Mouse (Mus musculus): ENCODE measurements around the gene Exoc3l4. TPM values are rescaled to one million over a fixed set of nuclear protein-coding genes. Genes with fewer than 3 reads are reported as not detected.

The Exoc3l4 gene
- polyA plus RNA-seq, 1 experiment from 2014 or later = 20.4 TPM

- Histone ChIP-seq H3K4me2 (ENCODE audit: low read depth, low read length) (peak overlapping the region; percentile 28), H3K9me3 (ENCODE audit: control insufficient read depth, low read length) (no peaks in the 10 kb centered on the region), H3K27ac (ENCODE audit: low read length) (no peak overlapping the region), H3K9ac (ENCODE audit: low read depth, low read length) (no peak overlapping the region), H3K4me3 (ENCODE audit: low read length) (0 out of 2 replicates have a peak overlapping the region, but pooled peaks have one; percentile 9), H3K4me1 (ENCODE audit: control insufficient read depth, insufficient read depth, low read length) (peaks cover 26% of the 10 kb centered on the region), H3K27me3 (replicated peaks; ENCODE audit: control insufficient read depth, insufficient read depth, low read length) (peaks cover 48% of the 10 kb centered on the region), H3K36me3 (ENCODE audit: control insufficient read depth, insufficient read depth, low read length) (no peaks in the 10 kb centered on the region)
- no peak for ATAC-seq
- 17% methylated on average over 43 of the region's 43 CpGs for WGBS
Observed at GRCm38 (mm10) chr12:111423570-111424129, 6.8 kb downstream of the Exoc3l4 start.

- Histone ChIP-seq H3K4me3 (ENCODE audit: low read length) (no peak overlapping the region), H3K27ac (ENCODE audit: low read length) (no peak overlapping the region), H3K36me3 (ENCODE audit: control insufficient read depth, insufficient read depth, low read length) (no peaks in the 10 kb centered on the region), H3K4me2 (ENCODE audit: low read depth, low read length) (no peak overlapping the region), H3K9ac (ENCODE audit: low read depth, low read length) (no peak overlapping the region), H3K4me1 (ENCODE audit: control insufficient read depth, insufficient read depth, low read length) (peaks cover 33% of the 10 kb centered on the region), H3K27me3 (replicated peaks; ENCODE audit: control insufficient read depth, insufficient read depth, low read length) (peaks cover 51% of the 10 kb centered on the region), H3K9me3 (ENCODE audit: control insufficient read depth, low read length) (no peaks in the 10 kb centered on the region)
- no peak for ATAC-seq
- 38% methylated on average over 9 of the region's 9 CpGs for WGBS
Observed at GRCm38 (mm10) chr12:111424547-111424946, 7.7 kb downstream of the Exoc3l4 start.

GRCm38 (mm10) chr12:111425258-111425657, 8.4 kb downstream of the Exoc3l4 start:
- H3K4me3 ChIP-seq (ENCODE audit: low read length) = no peak overlapping the region

GRCm38 (mm10) chr12:111425789-111426460, 9.1 kb downstream of the Exoc3l4 start:
- H3K4me1 ChIP-seq (ENCODE audit: control insufficient read depth, insufficient read depth, low read length) = peaks cover 45% of the 10 kb centered on the region
- H3K4me3 ChIP-seq (ENCODE audit: low read length) = no peak overlapping the region
- no peak overlapping the region for H3K9ac ChIP-seq (ENCODE audit: low read depth, low read length)
- peaks cover 64% of the 10 kb centered on the region for H3K27me3 ChIP-seq (replicated peaks; ENCODE audit: control insufficient read depth, insufficient read depth, low read length)
- ATAC-seq = peak; percentile 41
- no peaks in the 10 kb centered on the region for H3K36me3 ChIP-seq (ENCODE audit: control insufficient read depth, insufficient read depth, low read length)
- H3K4me2 ChIP-seq (ENCODE audit: low read depth, low read length) = no peak overlapping the region
- WGBS = 18% methylated on average over 29 of the region's 29 CpGs
- no peaks in the 10 kb centered on the region for H3K9me3 ChIP-seq (ENCODE audit: control insufficient read depth, low read length)
- H3K27ac ChIP-seq (ENCODE audit: low read length) = no peak overlapping the region

More at GRCm38 (mm10) chr12:111425258-111425657, 8.4 kb downstream of the Exoc3l4 start:
- Histone ChIP-seq H3K27ac (ENCODE audit: low read length) (no peak overlapping the region), H3K4me2 (ENCODE audit: low read depth, low read length) (no peak overlapping the region), H3K27me3 (replicated peaks; ENCODE audit: control insufficient read depth, insufficient read depth, low read length) (peaks cover 58% of the 10 kb centered on the region), H3K4me1 (ENCODE audit: control insufficient read depth, insufficient read depth, low read length) (peaks cover 40% of the 10 kb centered on the region), H3K9ac (ENCODE audit: low read depth, low read length) (no peak overlapping the region), H3K36me3 (ENCODE audit: control insufficient read depth, insufficient read depth, low read length) (no peaks in the 10 kb centered on the region), H3K9me3 (ENCODE audit: control insufficient read depth, low read length) (no peaks in the 10 kb centered on the region)
- 5% methylated on average over 15 of the region's 15 CpGs for WGBS
- 0 out of 2 replicates have a peak, but pooled peaks have one; percentile 3 for ATAC-seq

- Histone ChIP-seq H3K4me3 (ENCODE audit: low read length) (no peak overlapping the region), H3K36me3 (ENCODE audit: control insufficient read depth, insufficient read depth, low read length) (no peaks in the 10 kb centered on the region), H3K9ac (ENCODE audit: low read depth, low read length) (no peak overlapping the region), H3K4me1 (ENCODE audit: control insufficient read depth, insufficient read depth, low read length) (peaks cover 43% of the 10 kb centered on the region), H3K27me3 (replicated peaks; ENCODE audit: control insufficient read depth, insufficient read depth, low read length) (peaks cover 57% of the 10 kb centered on the region), H3K27ac (ENCODE audit: low read length) (no peak overlapping the region), H3K4me2 (ENCODE audit: low read depth, low read length) (no peak overlapping the region), H3K9me3 (ENCODE audit: control insufficient read depth, low read length) (no peaks in the 10 kb centered on the region)
- WGBS = 49% methylated on average over 12 of the region's 12 CpGs
- no peak for ATAC-seq
Observed at GRCm38 (mm10) chr12:111427438-111428113, 10.8 kb downstream of the Exoc3l4 start.

- H3K27ac ChIP-seq (ENCODE audit: low read length) = peak overlapping the region; percentile 43; the same call in 1 of the 2 replicates
- H3K4me2 ChIP-seq (ENCODE audit: low read depth, low read length) = 0 out of 2 replicates have a peak overlapping the region, but pooled peaks have one; percentile 21
- H3K27me3 ChIP-seq (replicated peaks; ENCODE audit: control insufficient read depth, insufficient read depth, low read length) = peaks cover 49% of the 10 kb centered on the region
- H3K4me3 ChIP-seq (ENCODE audit: low read length) = no peak overlapping the region
- no peaks in the 10 kb centered on the region for H3K36me3 ChIP-seq (ENCODE audit: control insufficient read depth, insufficient read depth, low read length)
- no peak for ATAC-seq
- H3K4me1 ChIP-seq (ENCODE audit: control insufficient read depth, insufficient read depth, low read length) = peaks cover 47% of the 10 kb centered on the region
- no peak overlapping the region for H3K9ac ChIP-seq (ENCODE audit: low read depth, low read length)
- 25% methylated on average over 8 of the region's 8 CpGs for WGBS
- no peaks in the 10 kb centered on the region for H3K9me3 ChIP-seq (ENCODE audit: control insufficient read depth, low read length)
Observed at GRCm38 (mm10) chr12:111428364-111428763, 11.5 kb downstream of the Exoc3l4 start.

GRCm38 (mm10) chr12:111428961-111429911, 12.4 kb downstream of the Exoc3l4 start:
- peak overlapping the region; percentile 43; the same call in 1 of the 2 replicates for H3K27ac ChIP-seq (ENCODE audit: low read length)
- H3K27me3 ChIP-seq (replicated peaks; ENCODE audit: control insufficient read depth, insufficient read depth, low read length) = peaks cover 41% of the 10 kb centered on the region
- H3K9ac ChIP-seq (ENCODE audit: low read depth, low read length) = peak overlapping the region; percentile 64
- H3K4me3 ChIP-seq (ENCODE audit: low read length) = peak overlapping the region; percentile 50
- H3K9me3 ChIP-seq (ENCODE audit: control insufficient read depth, low read length) = no peaks in the 10 kb centered on the region
- 1% methylated on average over 38 of the region's 40 CpGs for WGBS
- peak overlapping the region; percentile 83 for H3K4me2 ChIP-seq (ENCODE audit: low read depth, low read length)
- ATAC-seq = peak; percentile 15; the same call in 1 of the 2 replicates
- H3K36me3 ChIP-seq (ENCODE audit: control insufficient read depth, insufficient read depth, low read length) = no peaks in the 10 kb centered on the region
- H3K4me1 ChIP-seq (ENCODE audit: control insufficient read depth, insufficient read depth, low read length) = peaks cover 47% of the 10 kb centered on the region

- Histone ChIP-seq H3K9ac (ENCODE audit: low read depth, low read length) (peak overlapping the region; percentile 64), H3K4me2 (ENCODE audit: low read depth, low read length) (peak overlapping the region; percentile 83), H3K36me3 (ENCODE audit: control insufficient read depth, insufficient read depth, low read length) (no peaks in the 10 kb centered on the region), H3K27me3 (replicated peaks; ENCODE audit: control insufficient read depth, insufficient read depth, low read length) (peaks cover 37% of the 10 kb centered on the region), H3K27ac (ENCODE audit: low read length) (peak overlapping the region; percentile 23; the same call in 1 of the 2 replicates), H3K9me3 (ENCODE audit: control insufficient read depth, low read length) (no peaks in the 10 kb centered on the region), H3K4me3 (ENCODE audit: low read length) (peak overlapping the region; percentile 50), H3K4me1 (ENCODE audit: control insufficient read depth, insufficient read depth, low read length) (peaks cover 52% of the 10 kb centered on the region)
- 28% methylated on average over 27 of the region's 27 CpGs for WGBS
- ATAC-seq = no peak
Observed at GRCm38 (mm10) chr12:111430049-111430867, 13.4 kb downstream of the Exoc3l4 start.
